Mouse (Mus musculus): ENCODE data around the gene Gm7971.
"Not testable (repeated sequence)": the region's sequence is repeated elsewhere in the genome, so short reads cannot be mapped to it uniquely, and the experiment has no call there.

The Gm7971 gene

DNA sequence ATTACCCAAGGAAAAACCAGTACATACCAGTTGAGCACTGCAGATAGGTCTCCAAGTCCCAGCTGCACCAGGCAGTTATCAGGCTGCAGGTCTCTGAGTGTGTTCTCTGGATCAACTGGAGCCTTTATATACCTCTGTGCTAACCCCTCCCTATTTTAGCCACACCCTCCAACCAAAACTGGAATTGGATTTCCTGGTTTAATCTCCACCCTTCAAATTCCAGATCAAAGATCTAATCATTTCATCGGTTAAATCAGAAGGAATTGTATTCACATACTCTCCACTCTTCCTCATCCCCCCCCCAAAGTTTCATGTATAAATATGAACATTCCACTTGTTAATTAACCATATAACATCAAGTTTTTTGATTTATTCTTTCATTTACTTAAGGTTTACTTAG lies at the start of gene Gm7971:
Gm7971 (minus strand) TSS at position 101 of the 400 bp plus-strand sequence.
- DNase-seq (ENCODE audit: low read depth): not testable (repeated sequence)
